8 mouse cellular contexts compared by ENCODE assay signal in genomic region chr12:84968831-84969655, GRCm38 (mm10). TPM values are rescaled to one million over a fixed set of nuclear protein-coding genes. Genes with fewer than 3 reads are reported as not detected.
DNase-seq lines count a peak whose midpoint lies in the region; ATAC-seq and TF ChIP-seq lines count a peak whose summit lies in the region.

No protein-coding gene starts in this region.

- H3K4me3 ChIP-seq in forebrain, embryonic 11.5 days (ENCODE audit: low read depth, low read length) = peak overlapping the region; percentile 62; the same call in 1 of the 2 replicates
- peak overlapping the region; percentile 93 for H3K4me3 ChIP-seq in liver, adult 2 months (ENCODE audit: insufficient read depth, low read depth, low read length)

- no peak for ATAC-seq in forebrain, embryonic 11.5 days (replicated peaks; ENCODE audit: low FRiP score)

- TF ChIP-seq POLR2A in liver, adult 2 months (IDR thresholded peaks at IDR 0.05; ENCODE audit: extremely low read depth, insufficient read depth, low read length) = no peak

- DNase-seq in spleen, adult 12 weeks (ENCODE audit: low spot score) = peak; percentile 12
- DNase-seq in spleen, postnatal 14 days (ENCODE audit: low spot score in 2 of 2) = no peak
- no peak for DNase-seq in forebrain, embryonic 11.5 days (ENCODE audit: low spot score)
- peak; percentile 80 for DNase-seq in liver, adult 2 months (ENCODE audit: extremely low read depth, low read depth, low spot score)
- DNase-seq in spleen, postnatal 36 days (ENCODE audit: low spot score in 2 of 2) = peak; percentile 6 to 45
- no peak for DNase-seq in gastrocnemius, postnatal 4 days (ENCODE audit: low spot score in 2 of 2)
- no peak for DNase-seq in lung, postnatal 4 days
- DNase-seq in cerebellum, postnatal 36 days = no peak

- WGBS in forebrain, embryonic 11.5 days = 88% methylated on average over 16 of the region's 16 CpGs
- WGBS in liver, adult 2 months = 33% methylated on average over 16 of the region's 16 CpGs

- no peak overlapping the region; the same call in 1 of the 2 replicates for H3K9ac ChIP-seq in forebrain, embryonic 11.5 days (ENCODE audit: low read length)
- H3K9ac ChIP-seq in liver, adult 2 months (ENCODE audit: low read depth, low read length) = peak overlapping the region; percentile 86

- H3K36me3 ChIP-seq in forebrain, embryonic 11.5 days (ENCODE audit: control insufficient read depth, insufficient read depth, low read length) = peaks cover under 1% of the 10 kb centered on the region; the same call in 1 of the 2 replicates
- peaks cover 15% of the 10 kb centered on the region for H3K36me3 ChIP-seq in liver, adult 2 months (ENCODE audit: control insufficient read depth, insufficient read depth, low read length)

- peaks cover 8% of the 10 kb centered on the region; the same call in 1 of the 2 replicates for H3K4me1 ChIP-seq in forebrain, embryonic 11.5 days (replicated peaks; ENCODE audit: control insufficient read depth, insufficient read depth, low read length)
- peaks cover 3% of the 10 kb centered on the region for H3K4me1 ChIP-seq in liver, adult 2 months (ENCODE audit: control insufficient read depth, insufficient read depth, low read length)

- no peaks in the 10 kb centered on the region for H3K27me3 ChIP-seq in forebrain, embryonic 11.5 days (ENCODE audit: control insufficient read depth, insufficient read depth, low read length)
- no peaks in the 10 kb centered on the region for H3K27me3 ChIP-seq in liver, adult 2 months (ENCODE audit: control insufficient read depth, insufficient read depth, low read length)

- no peak overlapping the region for H3K27ac ChIP-seq in forebrain, embryonic 11.5 days (ENCODE audit: low read depth, low read length)
- peak overlapping the region; percentile 72 for H3K27ac ChIP-seq in liver, adult 2 months (replicated peaks; ENCODE audit: insufficient read depth, low read depth, low read length)

- H3K79me2 ChIP-seq in liver, adult 2 months (ENCODE audit: control insufficient read depth, insufficient read depth, low read length) = peaks cover 18% of the 10 kb centered on the region; the same call in 1 of the 2 replicates

- H3K9me3 ChIP-seq in forebrain, embryonic 11.5 days (ENCODE audit: control insufficient read depth, low read length) = no peaks in the 10 kb centered on the region

- TF ChIP-seq CTCF in liver, adult 2 months (IDR thresholded peaks at IDR 0.05; ENCODE audit: low read depth, low read length) = no peak

- H3K4me2 ChIP-seq in forebrain, embryonic 11.5 days (ENCODE audit: low read depth, low read length, severe bottlenecking) = peak overlapping the region; percentile 53; the same call in 1 of the 2 replicates

RNA-seq across cellular contexts. Expression of gene Fcf1, which starts 1.7 kb away (rescaled TPM):
- 141 and 148 TPM in 2 replicates for polyA plus RNA-seq in forebrain, embryonic 11.5 days (2014; fragmentation: Nextera tagmentation; extraction: Ambion mirVana)
- total RNA-seq in liver, adult 2 months (2014; rRNA removed) = 47.5 and 59.7 TPM in 2 replicates
- 21.7 and 23.2 TPM in 2 replicates for polyA plus RNA-seq in liver, adult 2 months (2012; rRNA removed)
- total RNA-seq in gastrocnemius, postnatal 4 days (2021) = 10 to 100 TPM; 41.5 to 51.8 TPM

RNA-seq across cellular contexts. Expression of gene Arel1, which starts 1.7 kb away (rescaled TPM):
- 25.1 and 29.3 TPM in 2 replicates for polyA plus RNA-seq in forebrain, embryonic 11.5 days (2014; fragmentation: Nextera tagmentation; extraction: Ambion mirVana)
- 22.2 and 22.4 TPM in 2 replicates for total RNA-seq in liver, adult 2 months (2014; rRNA removed)
- 17.6 and 21.0 TPM in 2 replicates for polyA plus RNA-seq in liver, adult 2 months (2012; rRNA removed)
- total RNA-seq in gastrocnemius, postnatal 4 days (2021) = 10 to 100 TPM; 19.4 to 20.6 TPM

RNA-seq across cellular contexts. Expression of gene Ylpm1, which starts 27.1 kb away (rescaled TPM):
- polyA plus RNA-seq in forebrain, embryonic 11.5 days (2014; fragmentation: Nextera tagmentation; extraction: Ambion mirVana) = 46.8 and 55.5 TPM in 2 replicates
- 16.9 TPM in 2 replicates for total RNA-seq in liver, adult 2 months (2014; rRNA removed)
- 4.7 and 5.2 TPM in 2 replicates for polyA plus RNA-seq in liver, adult 2 months (2012; rRNA removed)
- 10 to 100 TPM; 38.7 to 46.6 TPM for total RNA-seq in gastrocnemius, postnatal 4 days (2021)

Comparison
In these comparisons a context has a peak if more than half of its experiments do, and no peak if none do; other contexts are left out.
1. DNase-seq: peak in spleen, adult 12 weeks (single experiment), liver, adult 2 months (single experiment) and spleen, postnatal 36 days (2 of 2); none in spleen, postnatal 14 days (0 of 2), forebrain, embryonic 11.5 days (single experiment), gastrocnemius, postnatal 4 days (0 of 2), lung, postnatal 4 days (0 of 2) and cerebellum, postnatal 36 days (0 of 2).